ENCODE assay signal across 9 mouse cellular contexts in genomic region chr5:35279696-35280001, GRCm38 (mm10). TPM values are rescaled to one million over a fixed set of nuclear protein-coding genes. Genes with fewer than 3 reads are reported as not detected.
A peak's percentile ranks its signal among the peaks of the same experiment; 100 is the strongest.
DNase-seq lines count a peak whose midpoint lies in the region; ATAC-seq and TF ChIP-seq lines count a peak whose summit lies in the region.
"Had no signal": no experiment of that assay in that cellular context is flagged by ENCODE, and none has a peak within 500 bp of the region (broad histone marks: within the 10 kb centered on the region; RNA-seq: fewer than 3 reads in every experiment).

No protein-coding gene starts in this region.

- H3K9ac ChIP-seq in heart, embryonic 15.5 days, result no peak overlapping the region
- peak overlapping the region; percentile 27 for H3K9ac ChIP-seq in ES-E14 (ENCODE audit: insufficient read depth, low read depth, low read length, poor library complexity, severe bottlenecking)
- peak overlapping the region; percentile 53 for H3K9ac ChIP-seq in forebrain, embryonic 14.5 days (ENCODE audit: low read length)
- no peak overlapping the region for H3K9ac ChIP-seq in liver, embryonic 15.5 days

- H3K4me1 ChIP-seq in heart, embryonic 15.5 days (replicated peaks), result peaks cover 24% of the 10 kb centered on the region
- no peaks in the 10 kb centered on the region; a peak in 1 of 4 replicates for H3K4me1 ChIP-seq in ES-E14 (ENCODE audit: control insufficient read depth in 2 of 2, insufficient read depth in 2 of 2, low read length in 2 of 2, poor library complexity in 1 of 2)
- no peaks in the 10 kb centered on the region for H3K4me1 ChIP-seq in forebrain, embryonic 14.5 days (ENCODE audit: control insufficient read depth, insufficient read depth, low read length)
- no peaks in the 10 kb centered on the region for H3K4me1 ChIP-seq in liver, embryonic 15.5 days (replicated peaks)

- H3K36me3 ChIP-seq in heart, embryonic 15.5 days, result no peaks in the 10 kb centered on the region
- no peaks in the 10 kb centered on the region for H3K36me3 ChIP-seq in ES-E14 (ENCODE audit: control insufficient read depth, insufficient read depth, low read length, poor library complexity, severe bottlenecking)
- no peaks in the 10 kb centered on the region for H3K36me3 ChIP-seq in forebrain, embryonic 14.5 days (ENCODE audit: control insufficient read depth, insufficient read depth, low read length)
- no peaks in the 10 kb centered on the region for H3K36me3 ChIP-seq in liver, embryonic 15.5 days (replicated peaks)

- no peak for DNase-seq in heart, postnatal 36 days
- no peak for DNase-seq in ES-E14 (ENCODE audit: low read depth, low spot score)
- no peak for DNase-seq in forebrain, embryonic 14.5 days (ENCODE audit: low spot score)
- DNase-seq in layer of hippocampus, adult 9-11 months, result no peak
- DNase-seq in right cerebral cortex, adult 2 months (ENCODE audit: low spot score in 2 of 2), result no peak

- peak overlapping the region; percentile 95 for H3K4me2 ChIP-seq in heart, embryonic 15.5 days
- H3K4me2 ChIP-seq in forebrain, embryonic 14.5 days (ENCODE audit: low read length), result peak overlapping the region; percentile 74
- H3K4me2 ChIP-seq in liver, embryonic 15.5 days, result peak overlapping the region; percentile 44

- no peak for ATAC-seq in heart, embryonic 15.5 days (replicated peaks; ENCODE audit: insufficient number of reproducible peaks, insufficient read depth, low FRiP score, low read depth)
- ATAC-seq in forebrain, embryonic 14.5 days, result peak; percentile 29; the same call in 1 of the 2 replicates
- no peak for ATAC-seq in liver, embryonic 15.5 days (ENCODE audit: insufficient read depth)
- ATAC-seq in megakaryocyte progenitor cell, adult 5-6 weeks (replicated peaks; ENCODE audit: poor library complexity), result no peak

- H3K27ac ChIP-seq in heart, embryonic 15.5 days, result no peak overlapping the region
- H3K27ac ChIP-seq in ES-E14 (ENCODE audit: insufficient read depth, low read depth, low read length, poor library complexity, severe bottlenecking), result no peak overlapping the region
- no peak overlapping the region for H3K27ac ChIP-seq in forebrain, embryonic 14.5 days (ENCODE audit: low read depth, low read length)
- no peak overlapping the region for H3K27ac ChIP-seq in liver, embryonic 15.5 days (replicated peaks)

- in situ Hi-C loops in ES-E14 (cut with MboI; ENCODE audit: low sequenced_read_pairs in 2 of 2, unreplicated experiment in 2 of 2), result no loop called here

- H3K9me3 ChIP-seq in heart, embryonic 15.5 days (replicated peaks), result no peaks in the 10 kb centered on the region
- no peaks in the 10 kb centered on the region for H3K9me3 ChIP-seq in ES-E14 (ENCODE audit: control insufficient read depth, insufficient read depth, low read depth, low read length)
- no peaks in the 10 kb centered on the region for H3K9me3 ChIP-seq in forebrain, embryonic 14.5 days (replicated peaks; ENCODE audit: control insufficient read depth, low read length)
- H3K9me3 ChIP-seq in liver, embryonic 15.5 days (replicated peaks), result no peaks in the 10 kb centered on the region

- intact Hi-C loops in heart, postnatal 36 days (cut with DNase I), result loop anchor here (5.0 kb wide), 1 partner anchor 73 kb away; no protein-coding TSS in a partner anchor

- H3K4me3 ChIP-seq in heart, embryonic 15.5 days, result peak overlapping the region; percentile 52
- H3K4me3 ChIP-seq in ES-E14 (ENCODE audit: insufficient read depth in 1 of 2, low read depth in 1 of 2, low read length in 2 of 2, poor library complexity in 1 of 2, severe bottlenecking in 1 of 2), result peak overlapping the region; percentile 46 to 72; a peak in 3 of 4 replicates
- peak overlapping the region; percentile 43 for H3K4me3 ChIP-seq in forebrain, embryonic 14.5 days (ENCODE audit: low read depth, low read length)
- no peak overlapping the region for H3K4me3 ChIP-seq in liver, embryonic 15.5 days (replicated peaks)

- peaks cover 97% of the 10 kb centered on the region for H3K27me3 ChIP-seq in heart, embryonic 15.5 days
- H3K27me3 ChIP-seq in forebrain, embryonic 14.5 days (replicated peaks; ENCODE audit: control insufficient read depth, insufficient read depth, low read length), result peaks cover 66% of the 10 kb centered on the region
- H3K27me3 ChIP-seq in liver, embryonic 15.5 days, result peaks cover 83% of the 10 kb centered on the region

- under 1% methylated on average over 49 of the region's 49 CpGs for WGBS in heart, embryonic 15.5 days
- 0% methylated on average over 32 of the region's 49 CpGs for WGBS in forebrain, embryonic 14.5 days
- WGBS in liver, embryonic 15.5 days (ENCODE audit: insufficient replicate concordance), result 1% methylated on average over 49 of the region's 49 CpGs

TF ChIP-seq in ES-E14, 5 proteins besides CTCF, POLR2A, EP300 and RAD21:
- TF ChIP-seq ZC3H11A (IDR thresholded peaks at IDR 0.05; ENCODE audit: borderline replicate concordance, low read depth, low read length) (no peak), MAFK (IDR thresholded peaks at IDR 0.05; ENCODE audit: insufficient read depth, low read depth, low read length) (no peak), ZNF384 (IDR thresholded peaks at IDR 0.05; ENCODE audit: low read depth, low read length) (no peak), CHD2 (IDR thresholded peaks at IDR 0.05; ENCODE audit: low read depth, low read length) (no peak), HCFC1 (IDR thresholded peaks at IDR 0.05; ENCODE audit: borderline replicate concordance, insufficient read depth, low read length) (no peak)
TF ChIP-seq in ES-E14: peak in this region for 0.

RNA-seq across cellular contexts. Expression of gene Adra2c, which starts 1.5 kb away (rescaled TPM):
- polyA plus RNA-seq in heart, embryonic 15.5 days (2015; fragmentation: Nextera tagmentation; extraction: Ambion mirVana), result 0.06 TPM in 1 of 2 replicates, not detected in the other
- under 1 TPM; 0.33 to 0.43 TPM for total RNA-seq in heart, postnatal 36 days (2021)
- 0.16 and 0.45 TPM in 2 replicates for total RNA-seq in ES-E14 (2012; rRNA removed)
- 0.89 and 0.94 TPM in 2 replicates for polyA plus RNA-seq in forebrain, embryonic 14.5 days (2014; fragmentation: Nextera tagmentation; extraction: Ambion mirVana)
- not detected in 2 replicates for polyA plus RNA-seq in liver, embryonic 15.5 days (2015; fragmentation: Nextera tagmentation; extraction: Ambion mirVana)
- not detected in 2 replicates for total RNA-seq in megakaryocyte progenitor cell, adult 5-6 weeks (2015)
- not detected in 2 replicates for total RNA-seq in megakaryocyte progenitor cell, adult 5-6 weeks (2017)
- total RNA-seq: MEL had no signal

Comparison
In these comparisons a context has a peak if more than half of its experiments do, and no peak if none do; other contexts are left out.
1. H3K4me2 ChIP-seq: peak in every context shown above with its lines; median percentile 95 in heart, embryonic 15.5 days; 74 in forebrain, embryonic 14.5 days; 44 in liver, embryonic 15.5 days.
2. H3K9ac ChIP-seq: peak in ES-E14 (single experiment) and forebrain, embryonic 14.5 days (single experiment); none in heart, embryonic 15.5 days (single experiment) and liver, embryonic 15.5 days (single experiment).